ENCODE assay signal across 21 mouse cellular contexts in the genomic region with DNA sequence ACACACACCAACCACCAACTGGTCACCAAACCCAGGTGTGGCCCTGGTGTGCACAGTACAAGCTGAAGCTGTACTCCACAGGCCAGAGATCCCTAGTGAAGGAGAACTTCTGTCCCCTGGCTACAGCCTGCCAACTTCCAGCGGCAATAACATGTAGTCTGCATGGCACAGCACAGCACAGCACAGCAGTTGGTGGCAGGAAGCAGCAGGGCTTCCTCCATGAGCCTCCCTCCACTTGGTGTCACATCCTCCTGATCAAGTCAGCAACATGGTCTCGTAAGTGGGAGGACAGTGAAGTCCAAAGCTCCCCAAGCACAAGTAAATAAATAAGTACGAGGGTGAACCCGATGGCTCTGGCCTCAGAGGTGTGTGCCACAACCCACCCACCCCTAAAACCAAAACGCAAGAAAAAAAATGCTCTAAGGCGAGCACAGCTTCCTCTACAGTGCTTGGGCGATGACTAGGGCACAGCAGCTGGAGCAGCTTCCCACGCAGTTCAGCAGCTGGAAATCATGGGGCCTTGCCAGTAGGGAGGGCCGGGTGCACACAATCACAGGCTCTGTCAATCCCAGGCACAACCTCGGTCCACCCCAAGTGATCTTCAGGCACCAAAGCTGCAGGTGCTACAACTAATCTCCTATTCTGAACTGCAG. TPM values are rescaled to one million over a fixed set of nuclear protein-coding genes. Genes with fewer than 3 reads are reported as not detected.
DNase-seq lines count a peak whose midpoint lies in the region; ATAC-seq lines count a peak whose summit lies in the region.
"Had no signal": no experiment of that assay in that cellular context is flagged by ENCODE, and none has a peak within 500 bp of the region (broad histone marks: within the 10 kb centered on the region; RNA-seq: fewer than 3 reads in every experiment).

No protein-coding gene starts in this region.

- peaks cover 73% of the 10 kb centered on the region for H3K36me3 ChIP-seq in limb, embryonic 13.5 days
- peaks cover 70% of the 10 kb centered on the region for H3K36me3 ChIP-seq in limb, embryonic 10.5 days

- 0 out of 2 replicates have a peak, but pooled peaks have one; percentile 24 for ATAC-seq in limb, embryonic 13.5 days (ENCODE audit: low FRiP score, low read depth)
- peak; percentile 52 for ATAC-seq in granulocyte monocyte progenitor cell, adult 5-6 weeks (replicated peaks; ENCODE audit: poor library complexity, severe bottlenecking)
- peak; percentile 71 to 83 for ATAC-seq in hematopoietic stem cell, adult 5-6 weeks (replicated peaks in 1 of 2; ENCODE audit: insufficient read depth in 1 of 2, low FRiP score in 2 of 2, low TSS enrichment in 1 of 2, low read depth in 1 of 2, poor library complexity in 2 of 2, severe bottlenecking in 2 of 2)
- ATAC-seq: forebrain, embryonic 16.5 days; hindbrain, embryonic 16.5 days; intestine, postnatal 0 days; midbrain, embryonic 16.5 days had no signal

- H3K27ac ChIP-seq in limb, embryonic 13.5 days, result no peak overlapping the region
- H3K27ac ChIP-seq in limb, embryonic 10.5 days, result no peak overlapping the region
- H3K27ac ChIP-seq: liver, embryonic 13.5 days; macrophage; stomach, embryonic 15.5 days had no signal

- H3K9ac ChIP-seq in limb, embryonic 13.5 days, result no peak overlapping the region
- H3K9ac ChIP-seq: liver, embryonic 13.5 days; stomach, embryonic 15.5 days had no signal

- intact Hi-C loops in gastrocnemius, postnatal 14 days (cut with DNase I; ENCODE audit: low total_unique reads), result no loop called here
- intact Hi-C loops in gastrocnemius, postnatal 36 days (cut with DNase I), result no loop called here

- H3K4me1 ChIP-seq in limb, embryonic 13.5 days, result no peaks in the 10 kb centered on the region
- H3K4me1 ChIP-seq in limb, embryonic 10.5 days, result no peaks in the 10 kb centered on the region
- H3K4me1 ChIP-seq: stomach, embryonic 15.5 days had no signal

- 89% methylated on average over 10 of the region's 10 CpGs for WGBS in limb, embryonic 13.5 days
- WGBS in limb, embryonic 10.5 days, result 95% methylated on average over 10 of the region's 10 CpGs

- no peaks in the 10 kb centered on the region for H3K27me3 ChIP-seq in limb, embryonic 13.5 days
- H3K27me3 ChIP-seq in limb, embryonic 10.5 days (ENCODE audit: low read depth, poor library complexity, severe bottlenecking), result no peaks in the 10 kb centered on the region
- H3K27me3 ChIP-seq: CH12.LX; liver, embryonic 13.5 days; stomach, embryonic 15.5 days had no signal

- peak; percentile 27 for DNase-seq in gastrocnemius, postnatal 14 days
- no peak for DNase-seq in gastrocnemius, postnatal 36 days
- DNase-seq in limb, embryonic 10.5 days (ENCODE audit: low spot score), result no peak
- no peak for DNase-seq in kidney, postnatal 14 days
- no peak for DNase-seq in cerebellum, adult 9-11 months
- DNase-seq: adrenal gland, adult 2 months; cerebellum, adult 11-12 months; cerebellum, postnatal 36 days; liver, embryonic 13.5 days had no signal

- no peaks in the 10 kb centered on the region for H3K9me3 ChIP-seq in limb, embryonic 13.5 days
- H3K9me3 ChIP-seq in limb, embryonic 10.5 days (replicated peaks), result no peaks in the 10 kb centered on the region
- H3K9me3 ChIP-seq: liver, embryonic 13.5 days; stomach, embryonic 15.5 days had no signal

- no peak overlapping the region for H3K4me3 ChIP-seq in limb, embryonic 13.5 days
- no peak overlapping the region for H3K4me3 ChIP-seq in limb, embryonic 10.5 days
- H3K4me3 ChIP-seq: liver, embryonic 13.5 days; stomach, embryonic 15.5 days had no signal

- no peak overlapping the region for H3K4me2 ChIP-seq in limb, embryonic 13.5 days (replicated peaks)
- H3K4me2 ChIP-seq: liver, embryonic 13.5 days; stomach, embryonic 15.5 days had no signal

RNA-seq across cellular contexts. Expression of a gene that starts 10.9 kb away (rescaled TPM):
- not detected for total RNA-seq in gastrocnemius, postnatal 14 days (2021)
- not detected for total RNA-seq in gastrocnemius, postnatal 36 days (2021)
- 20.4 and 23.2 TPM in 2 replicates for polyA plus RNA-seq in limb, embryonic 13.5 days (2015; fragmentation: Nextera tagmentation; extraction: Ambion mirVana)
- 2.6 and 3.1 TPM in 2 replicates for polyA plus RNA-seq in limb, embryonic 10.5 days (2016; fragmentation: Nextera tagmentation; extraction: Ambion mirVana)
- not detected in 2 replicates for total RNA-seq in granulocyte monocyte progenitor cell, adult 5-6 weeks (2014; fragmentation: Nextera tagmentation)
- total RNA-seq in granulocyte monocyte progenitor cell, adult 5-6 weeks (2017), result not detected in 2 replicates
- 1.8 and 4.7 TPM in 2 replicates for total RNA-seq in hematopoietic stem cell, adult 5-6 weeks (2017)
- total RNA-seq: CH12.LX; gastrocnemius, adult 8-10 months; left cerebral cortex, postnatal 36 days had no signal
- polyA plus RNA-seq: forebrain, embryonic 16.5 days; macrophage; midbrain, embryonic 16.5 days had no signal

RNA-seq across cellular contexts. Expression of a gene that starts 35.0 kb away (rescaled TPM):
- 100 to 1,000 TPM; 158 to 159 TPM for total RNA-seq in gastrocnemius, postnatal 14 days (2021)
- 100 to 1,000 TPM; 167 to 189 TPM for total RNA-seq in gastrocnemius, postnatal 36 days (2021)
- polyA plus RNA-seq in limb, embryonic 13.5 days (2015; fragmentation: Nextera tagmentation; extraction: Ambion mirVana), result 281 and 285 TPM in 2 replicates
- 385 and 410 TPM in 2 replicates for polyA plus RNA-seq in limb, embryonic 10.5 days (2016; fragmentation: Nextera tagmentation; extraction: Ambion mirVana)
- total RNA-seq in granulocyte monocyte progenitor cell, adult 5-6 weeks (2014; fragmentation: Nextera tagmentation), result 85.5 and 133 TPM in 2 replicates
- total RNA-seq in granulocyte monocyte progenitor cell, adult 5-6 weeks (2017), result 126 and 136 TPM in 2 replicates
- total RNA-seq in hematopoietic stem cell, adult 5-6 weeks (2017), result 151 and 212 TPM in 2 replicates

RNA-seq across cellular contexts. Expression of a gene that starts 40.4 kb away (rescaled TPM):
- total RNA-seq in gastrocnemius, postnatal 14 days (2021), result under 1 TPM; 0.31 to 0.35 TPM
- under 1 TPM in 1 of 2 experiments, not detected in 1; 0.25 TPM for total RNA-seq in gastrocnemius, postnatal 36 days (2021)
- polyA plus RNA-seq in limb, embryonic 13.5 days (2015; fragmentation: Nextera tagmentation; extraction: Ambion mirVana), result 1.4 and 1.5 TPM in 2 replicates
- 0.25 and 0.53 TPM in 2 replicates for polyA plus RNA-seq in limb, embryonic 10.5 days (2016; fragmentation: Nextera tagmentation; extraction: Ambion mirVana)
- total RNA-seq in granulocyte monocyte progenitor cell, adult 5-6 weeks (2014; fragmentation: Nextera tagmentation), result 0.88 and 1.8 TPM in 2 replicates
- total RNA-seq in granulocyte monocyte progenitor cell, adult 5-6 weeks (2017), result 0.67 TPM in 1 of 2 replicates, not detected in the other
- total RNA-seq in hematopoietic stem cell, adult 5-6 weeks (2017), result 3.9 and 5.1 TPM in 2 replicates

RNA-seq across cellular contexts. Expression of a gene that starts 53.0 kb away (rescaled TPM):
- 100 to 1,000 TPM; 565 to 617 TPM for total RNA-seq in gastrocnemius, postnatal 14 days (2021)
- 10 to 100 TPM; 43.2 to 98.2 TPM for total RNA-seq in gastrocnemius, postnatal 36 days (2021)
- 1,335 and 1,388 TPM in 2 replicates for polyA plus RNA-seq in limb, embryonic 13.5 days (2015; fragmentation: Nextera tagmentation; extraction: Ambion mirVana)
- 317 and 593 TPM in 2 replicates for polyA plus RNA-seq in limb, embryonic 10.5 days (2016; fragmentation: Nextera tagmentation; extraction: Ambion mirVana)
- not detected in 2 replicates for total RNA-seq in granulocyte monocyte progenitor cell, adult 5-6 weeks (2014; fragmentation: Nextera tagmentation)
- total RNA-seq in granulocyte monocyte progenitor cell, adult 5-6 weeks (2017), result 0.41 TPM in 1 of 2 replicates, not detected in the other
- total RNA-seq in hematopoietic stem cell, adult 5-6 weeks (2017), result 7.6 and 10.9 TPM in 2 replicates
- total RNA-seq: CH12.LX had no signal

Comparison
In these comparisons a context has a peak if more than half of its experiments do, and no peak if none do; other contexts are left out.
1. ATAC-seq: peak in every context shown above with its lines; median percentile 77 in hematopoietic stem cell, adult 5-6 weeks; 52 in granulocyte monocyte progenitor cell, adult 5-6 weeks; 24 in limb, embryonic 13.5 days.